Mouse (Mus musculus) thymus, adult 2 months (tissue): Measurements from ENCODE around the gene Gna12.

ENCODE experiments used
- CTCF ChIP-seq: fragments of 200-500 bp; IDR thresholded peaks from 2 replicates; pipeline ENCODE4 v1.5.1; 2012; ENCODE audit warnings: mild to moderate bottlenecking, control low read depth, low read length, moderate library complexity, borderline replicate concordance; ENCODE audit not compliant: control insufficient read depth, poor library complexity, insufficient read depth; ENCODE audit errors: extremely low read depth
- POLR2A ChIP-seq: fragments of 200-500 bp; IDR thresholded peaks from 2 replicates; pipeline ENCODE4 v1.6.1; 2012; ENCODE audit warnings: mild to moderate bottlenecking, low read length, control low read depth, moderate library complexity; ENCODE audit not compliant: control insufficient read depth, poor library complexity, insufficient read depth; ENCODE audit errors: extremely low read depth

- no peak for TF ChIP-seq POLR2A
- TF ChIP-seq CTCF: no peak
Measured at GRCm38 (mm10) chr5:140798775-140799174, 31.5 kb downstream of the Gna12 start.
